Mouse (Mus musculus) midbrain, postnatal 0 days (tissue): ENCODE measurements around the gene Psma6. TPM values are rescaled to one million over a fixed set of nuclear protein-coding genes. Genes with fewer than 3 reads are reported as not detected.

Source experiments
- ATAC-seq: fragments of 200-750 bp; cut with Nextera tagmentation; 2 replicates; pipeline ENCODE4 v1.8.0; 2017; ENCODE audit warnings: moderate number of reproducible peaks, mild to moderate bottlenecking, moderate TSS enrichment, moderate library complexity; ENCODE audit not compliant: low FRiP score
- DNase-seq: peaks from one replicate; pipeline ENCODE4 v3.0.0-alpha.2; 2015; ENCODE audit warnings: low spot score
- H3K27ac ChIP-seq: fragments of 300-500 bp; sonication (generic); 2 replicates; pipeline ENCODE4 v1.5.1; 2014; ENCODE audit warnings: low read depth, mild to moderate bottlenecking, low read length, mixed read lengths
- H3K27me3 ChIP-seq: fragments of 300-500 bp; sonication (generic); 2 replicates; pipeline ENCODE4 v1.6.1; 2014; ENCODE audit warnings: low read length, control low read depth, mixed read lengths; ENCODE audit not compliant: insufficient read depth
- H3K36me3 ChIP-seq: fragments of 300-500 bp; sonication (generic); 2 replicates; pipeline ENCODE4 v1.6.1; 2014; ENCODE audit warnings: low read length, control low read depth, mixed read lengths; ENCODE audit not compliant: insufficient read depth
- H3K4me1 ChIP-seq: fragments of 300-500 bp; sonication (generic); 2 replicates; pipeline ENCODE4 v1.6.1; 2014; ENCODE audit warnings: mild to moderate bottlenecking, control low read depth, antibody characterized with exemption, low read length, mixed read lengths; ENCODE audit not compliant: insufficient read depth
- H3K4me2 ChIP-seq: fragments of 300-500 bp; sonication (generic); 2 replicates; pipeline ENCODE4 v1.6.1; 2014; ENCODE audit warnings: low read depth, mild to moderate bottlenecking, low read length, mixed read lengths; ENCODE audit not compliant: poor library complexity, severe bottlenecking
- H3K4me3 ChIP-seq: fragments of 300-500 bp; sonication (generic); 2 replicates; pipeline ENCODE4 v1.5.1; 2014; ENCODE audit warnings: low read depth, mild to moderate bottlenecking, low read length, moderate library complexity
- H3K9ac ChIP-seq: fragments of 300-500 bp; sonication (generic); replicated peaks from 2 replicates; pipeline ENCODE4 v1.6.1; 2014; ENCODE audit warnings: mild to moderate bottlenecking, low read length, moderate library complexity, mixed read lengths; ENCODE audit not compliant: poor library complexity, severe bottlenecking
- H3K9me3 ChIP-seq: fragments of 300-500 bp; sonication (generic); 2 replicates; pipeline ENCODE4 v1.6.1; 2016; ENCODE audit warnings: low read length, control low read depth
- CTCF ChIP-seq: IDR thresholded peaks from 2 replicates; pipeline ENCODE4 v1.5.1; 2016; ENCODE audit warnings: antibody characterized with exemption, mild to moderate bottlenecking
- WGBS: fragments of 180-500 bp; shearing (Covaris S2); extraction: QIAGEN DNeasy Blood & Tissue Kit; methylation state at CpG from one replicate; pipeline ENCODE4 v1.1.7; 2014; 5-methylcytosine and 5-hydroxymethylcytosine counted together
- polyA plus RNA-seq: library from polyadenylated mRNA; unstranded; fragments of >200 nt; fragmentation: Nextera tagmentation; extraction: Ambion mirVana; gene quantifications from 2 replicates; pipeline ENCODE4 v1.2.1, GENCODE M21; 2015
- total RNA-seq: library from RNA; depleted of rRNA; stranded (reverse); fragments of >200 nt; gene quantifications from 2 replicates; pipeline ENCODE4 v1.2.3, GENCODE M21; 2014

Gene Psma6
- total and polyA plus RNA-seq, 2 experiments from 2014 or later = 91.1 to 422 TPM

DNA sequence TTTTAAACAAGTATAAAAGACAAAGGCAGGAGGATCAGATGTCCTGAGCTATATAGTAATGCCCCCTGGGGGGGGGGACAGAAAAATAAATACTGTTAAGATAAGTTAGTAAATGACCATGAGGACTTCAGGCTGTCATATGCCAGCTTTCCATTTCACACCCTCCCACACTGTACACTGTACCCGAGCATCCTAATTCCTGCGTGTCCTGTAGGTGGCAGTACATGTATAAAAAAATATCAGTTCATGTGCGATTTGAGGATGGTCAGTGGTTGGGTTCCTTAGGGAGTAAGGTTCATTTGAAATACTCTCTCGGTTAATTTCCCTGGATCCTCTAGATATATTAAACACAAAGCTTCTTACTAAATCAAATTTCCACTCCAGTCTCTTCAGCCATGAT, 29.1 kb upstream of the Psma6 start:
- ATAC-seq (peak; percentile 47), DNase-seq (peak; percentile 54)
- H3K9me3 ChIP-seq = no peaks in the 10 kb centered on the region
- no peaks in the 10 kb centered on the region for H3K36me3 ChIP-seq
- 50% methylated on average over 4 of the region's 4 CpGs for WGBS
- H3K4me1 ChIP-seq = no peaks in the 10 kb centered on the region
- no peak overlapping the region for H3K4me3 ChIP-seq
- H3K4me2 ChIP-seq = no peak overlapping the region
- no peaks in the 10 kb centered on the region; the same call in 1 of the 2 replicates for H3K27me3 ChIP-seq
- no peak overlapping the region for H3K9ac ChIP-seq
- TF ChIP-seq CTCF = peak; percentile 71
- H3K27ac ChIP-seq = no peak overlapping the region

DNA sequence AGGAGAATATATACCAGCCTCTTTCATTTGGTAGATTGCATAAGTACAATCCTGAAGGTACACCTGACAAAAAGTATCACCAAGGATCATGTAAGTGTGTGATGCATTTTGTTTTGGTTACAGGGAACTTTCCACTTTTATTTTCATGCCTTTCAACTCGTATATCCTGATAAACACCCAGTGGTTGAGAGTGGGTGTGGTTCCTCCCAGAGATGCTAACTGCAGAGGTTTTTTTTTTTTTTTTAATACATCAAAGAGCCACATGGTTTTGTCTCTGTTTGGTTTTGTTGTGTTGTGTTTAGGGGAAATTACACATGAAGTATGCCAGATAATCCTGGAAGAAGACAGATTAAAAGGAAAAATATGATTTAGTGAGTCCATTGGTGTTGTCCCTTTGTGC, 26.7 kb upstream of the Psma6 start:
- no peaks in the 10 kb centered on the region for H3K4me1 ChIP-seq

DNA sequence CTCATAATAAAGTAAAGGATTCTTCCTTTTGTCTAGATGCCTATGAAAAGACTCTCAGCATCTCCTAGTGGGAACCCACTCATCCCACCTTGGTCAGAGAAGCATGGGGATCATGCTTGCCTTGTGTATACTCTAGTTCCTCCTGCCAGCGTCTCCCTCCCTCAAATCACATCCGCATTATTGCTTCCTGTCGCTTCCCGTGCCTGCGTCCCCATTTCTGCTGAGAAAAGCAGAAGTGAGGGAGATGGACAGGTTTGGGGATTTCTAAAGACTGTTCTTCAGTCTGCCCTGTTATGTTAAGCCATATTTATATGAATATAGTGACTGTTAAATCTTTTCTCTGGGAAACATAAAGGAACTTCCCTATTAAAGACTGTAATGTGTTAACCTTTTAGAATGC, 23.1 kb upstream of the Psma6 start:
- Histone ChIP-seq H3K9ac (no peak overlapping the region), H3K36me3 (no peaks in the 10 kb centered on the region), H3K4me3 (no peak overlapping the region), H3K4me2 (no peak overlapping the region), H3K27ac (no peak overlapping the region), H3K27me3 (no peaks in the 10 kb centered on the region; the same call in 1 of the 2 replicates), H3K4me1 (no peaks in the 10 kb centered on the region), H3K9me3 (no peaks in the 10 kb centered on the region)
- ATAC-seq (no peak), DNase-seq (no peak)
- WGBS = 83% methylated on average over 5 of the region's 5 CpGs
- TF ChIP-seq CTCF = no peak

More for the DNA sequence above, 26.7 kb upstream of the Psma6 start:
- no peak for DNase-seq
- Histone ChIP-seq H3K36me3 (no peaks in the 10 kb centered on the region), H3K9me3 (no peaks in the 10 kb centered on the region), H3K27me3 (no peaks in the 10 kb centered on the region; the same call in 1 of the 2 replicates), H3K4me2 (no peak overlapping the region), H3K27ac (no peak overlapping the region), H3K4me3 (no peak overlapping the region), H3K9ac (no peak overlapping the region)
- 77% methylated on average over 1 of the region's 1 CpGs for WGBS
- no peak for ATAC-seq
- no peak for TF ChIP-seq CTCF

DNA sequence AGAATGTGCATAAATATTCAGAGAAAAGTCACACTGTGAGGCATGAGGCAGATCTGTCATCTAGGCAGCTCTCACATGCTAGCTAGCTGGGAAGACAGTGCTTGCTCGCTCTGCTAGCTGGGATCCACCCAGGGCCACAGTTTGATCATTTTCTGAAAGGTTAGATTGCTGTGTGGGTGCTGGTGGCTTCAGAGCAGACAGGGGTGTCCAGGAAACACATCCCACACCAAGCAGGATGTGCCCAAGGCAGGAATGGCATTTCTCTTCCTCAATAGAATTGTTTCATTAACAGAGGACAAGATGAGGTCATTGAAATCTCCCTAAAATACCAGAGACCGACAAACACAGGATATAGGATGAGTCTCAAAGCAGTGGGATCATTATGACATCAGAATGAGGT, 18.9 kb upstream of the Psma6 start:
- no peaks in the 10 kb centered on the region for H3K27me3 ChIP-seq
- WGBS = 79% methylated on average over 2 of the region's 2 CpGs
- H3K9ac ChIP-seq = no peak overlapping the region
- no peaks in the 10 kb centered on the region for H3K4me1 ChIP-seq
- no peak overlapping the region for H3K27ac ChIP-seq
- H3K4me2 ChIP-seq = no peak overlapping the region
- TF ChIP-seq CTCF = no peak
- no peaks in the 10 kb centered on the region for H3K36me3 ChIP-seq
- ATAC-seq (no peak), DNase-seq (no peak)
- no peaks in the 10 kb centered on the region for H3K9me3 ChIP-seq
- no peak overlapping the region for H3K4me3 ChIP-seq

DNA sequence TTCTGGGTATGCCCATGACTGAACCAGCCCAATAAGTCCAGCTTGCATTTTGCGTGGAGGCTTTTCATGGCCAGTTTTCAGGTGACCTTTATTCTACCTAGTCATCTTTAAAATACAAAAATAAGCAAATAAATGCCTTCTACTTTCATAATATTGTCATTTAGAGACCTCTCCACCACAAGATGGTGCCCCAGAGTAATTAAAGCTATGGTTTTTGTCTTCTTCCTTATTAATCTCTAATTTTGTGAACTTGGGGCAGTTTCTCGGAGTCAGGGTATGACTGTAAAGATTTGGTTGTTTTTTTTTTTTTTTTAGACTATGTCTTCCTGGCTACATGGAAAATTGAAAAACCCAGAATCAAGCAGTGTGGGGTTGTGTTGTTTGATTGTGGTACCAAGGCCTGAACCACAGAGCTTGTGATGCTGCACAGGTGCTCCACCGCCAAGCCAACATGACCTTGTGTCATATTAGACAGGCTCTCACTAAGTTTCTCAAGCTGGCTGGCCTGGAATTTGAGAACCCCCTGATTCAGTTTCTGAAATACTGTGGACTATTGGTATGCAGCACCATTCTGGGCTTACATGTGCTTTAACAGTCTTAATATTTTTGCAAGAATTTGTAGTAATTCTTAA, 11.5 kb upstream of the Psma6 start:
- H3K4me1 ChIP-seq = no peaks in the 10 kb centered on the region
- H3K4me2 ChIP-seq = no peak overlapping the region
- H3K27me3 ChIP-seq = no peaks in the 10 kb centered on the region
- no peaks in the 10 kb centered on the region for H3K9me3 ChIP-seq
- 83% methylated on average over 3 of the region's 3 CpGs for WGBS
- H3K4me3 ChIP-seq = no peak overlapping the region
- H3K36me3 ChIP-seq = 0 out of 2 replicates have a peak, but pooled peaks cover 3% of the 10 kb centered on the region
- H3K27ac ChIP-seq = no peak overlapping the region
- no peak overlapping the region for H3K9ac ChIP-seq
- ATAC-seq (no peak), DNase-seq (peak; percentile 5)
- TF ChIP-seq CTCF = peak; percentile 62

DNA sequence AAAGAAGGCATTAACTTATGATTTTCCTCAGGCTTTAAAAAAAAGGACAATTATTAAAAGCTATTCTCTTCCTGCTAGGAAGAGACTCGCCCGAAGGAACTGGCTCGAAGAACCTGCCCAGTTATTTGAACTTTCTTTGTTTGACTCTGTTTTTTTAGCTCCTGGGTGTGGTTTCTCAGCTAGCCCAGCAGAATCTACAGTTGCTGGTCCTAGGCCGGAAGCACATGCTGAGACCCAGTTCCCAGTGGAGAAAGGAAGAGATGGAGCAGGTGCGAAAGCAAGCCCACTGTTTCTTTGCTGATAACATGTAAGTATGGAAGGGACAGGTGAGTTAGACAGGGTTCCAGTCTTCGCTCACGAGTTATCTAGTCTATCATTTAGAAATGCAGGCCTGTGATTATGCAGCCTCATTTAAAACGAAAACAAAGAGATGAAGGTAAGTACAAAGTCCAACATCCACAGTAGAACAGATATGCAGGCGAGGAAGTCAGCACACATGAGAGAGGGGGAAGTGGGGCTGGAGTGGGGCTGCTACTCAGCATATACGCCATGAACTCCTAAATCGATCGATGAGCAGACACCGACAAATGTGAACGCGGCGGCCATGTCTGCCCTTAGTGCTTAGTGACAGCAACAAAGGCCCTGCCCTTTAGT, 6.9 kb upstream of the Psma6 start:
- no peak for TF ChIP-seq CTCF
- Histone ChIP-seq H3K36me3 (peaks cover 5% of the 10 kb centered on the region; the same call in 1 of the 2 replicates), H3K27me3 (no peaks in the 10 kb centered on the region), H3K4me2 (no peak overlapping the region), H3K27ac (no peak overlapping the region), H3K9ac (no peak overlapping the region), H3K9me3 (no peaks in the 10 kb centered on the region), H3K4me3 (no peak overlapping the region), H3K4me1 (no peaks in the 10 kb centered on the region)
- no peak for ATAC-seq
- 89% methylated on average over 16 of the region's 16 CpGs for WGBS
- no peak for DNase-seq
